Mouse (Mus musculus) limb, embryonic 14.5 days (tissue): Measurements from ENCODE around the gene Lrrfip1. TPM values are rescaled to one million over a fixed set of nuclear protein-coding genes. Genes with fewer than 3 reads are reported as not detected.

Experiments
- ATAC-seq: fragments of 200-750 bp; cut with Nextera tagmentation; 2 replicates; pipeline ENCODE4 v1.8.0; 2017; ENCODE audit warnings: low read depth, moderate number of reproducible peaks, moderate TSS enrichment; ENCODE audit not compliant: low FRiP score
- DNase-seq: peaks from one replicate; pipeline ENCODE4 v3.0.0-alpha.2; 2015; ENCODE audit warnings: low spot score
- H3K27ac ChIP-seq: fragments of 300-500 bp; sonication (generic); replicated peaks from 2 replicates; pipeline ENCODE4 v1.5.1; 2014; ENCODE audit warnings: low read depth, mild to moderate bottlenecking, low read length, moderate library complexity, mixed read lengths
- H3K27me3 ChIP-seq: fragments of 300-500 bp; sonication (generic); 2 replicates; pipeline ENCODE4 v1.6.1; 2014; ENCODE audit warnings: low read length, mixed read lengths; ENCODE audit not compliant: control insufficient read depth, insufficient read depth
- H3K36me3 ChIP-seq: fragments of 300-500 bp; sonication (generic); 2 replicates; pipeline ENCODE4 v1.6.1; 2014; ENCODE audit warnings: mild to moderate bottlenecking, low read length, moderate library complexity, mixed read lengths; ENCODE audit not compliant: control insufficient read depth, insufficient read depth
- H3K4me1 ChIP-seq: fragments of 300-500 bp; sonication (generic); 2 replicates; pipeline ENCODE4 v1.6.1; 2014; ENCODE audit warnings: antibody characterized with exemption, low read length, mixed read lengths; ENCODE audit not compliant: control insufficient read depth, insufficient read depth
- H3K4me2 ChIP-seq: fragments of 300-500 bp; sonication (generic); replicated peaks from 2 replicates; pipeline ENCODE4 v1.6.1; 2014; ENCODE audit warnings: low read depth, mild to moderate bottlenecking, low read length, moderate library complexity; ENCODE audit not compliant: severe bottlenecking
- H3K4me3 ChIP-seq: fragments of 300-500 bp; sonication (generic); replicated peaks from 2 replicates; pipeline ENCODE4 v1.5.1; 2014; ENCODE audit warnings: low read length
- H3K9ac ChIP-seq: fragments of 300-500 bp; sonication (generic); 2 replicates; pipeline ENCODE4 v1.6.1; 2014; ENCODE audit warnings: mild to moderate bottlenecking, low read depth, low read length, moderate library complexity; ENCODE audit not compliant: severe bottlenecking
- H3K9me3 ChIP-seq: fragments of 300-500 bp; sonication (generic); 2 replicates; pipeline ENCODE4 v1.6.1; 2016; ENCODE audit warnings: low read length; ENCODE audit not compliant: control insufficient read depth
- POLR2A ChIP-seq: fragments of 200-500 bp; IDR thresholded peaks from 2 replicates; pipeline ENCODE4 v1.8.0; 2012; ENCODE audit warnings: inconsistent platforms, mild to moderate bottlenecking, moderate library complexity, borderline replicate concordance; ENCODE audit not compliant: insufficient read depth, insufficient read length; ENCODE audit errors: extremely low read depth
- WGBS: fragments of 180-500 bp; shearing (Covaris S2); extraction: QIAGEN DNeasy Blood & Tissue Kit; methylation state at CpG from one replicate; pipeline ENCODE4 v1.1.7; 2014; 5-methylcytosine and 5-hydroxymethylcytosine counted together
- polyA plus RNA-seq, 2 experiments: library from polyadenylated mRNA; depleted of rRNA in 1 of 2; stranded (reverse) in 1 of 2; unstranded in 1 of 2; fragments of >200 nt; fragmentation: Nextera tagmentation in 1 of 2; extraction: Ambion mirVana in 1 of 2; gene quantifications; 2 replicates each; pipeline versions ENCODE4 v1.2.1 to v1.2.3; 2012 to 2014

Gene Lrrfip1
- polyA plus RNA-seq, 2 experiments, result 41.6 to 44.3 TPM

- Histone ChIP-seq H3K4me2 (no peak overlapping the region), H3K27ac (no peak overlapping the region), H3K9me3 (no peaks in the 10 kb centered on the region), H3K4me1 (peaks cover 11% of the 10 kb centered on the region), H3K4me3 (no peak overlapping the region), H3K27me3 (no peaks in the 10 kb centered on the region), H3K9ac (no peak overlapping the region), H3K36me3 (no peaks in the 10 kb centered on the region)
- TF ChIP-seq POLR2A, result no peak
- no peak for ATAC-seq
- DNase-seq, result no peak
- 74% methylated on average over 6 of the region's 6 CpGs for WGBS
Observed at GRCm38 (mm10) chr1:91049296-91049695, 50.8 kb downstream of the Lrrfip1 start.

GRCm38 (mm10) chr1:91051461-91052094 is 53.0 kb downstream of the Lrrfip1 start:
- Histone ChIP-seq H3K27me3 (no peaks in the 10 kb centered on the region), H3K4me3 (no peak overlapping the region), H3K4me2 (no peak overlapping the region), H3K4me1 (peaks cover 19% of the 10 kb centered on the region), H3K9ac (no peak overlapping the region), H3K27ac (no peak overlapping the region), H3K36me3 (no peaks in the 10 kb centered on the region), H3K9me3 (no peaks in the 10 kb centered on the region)
- WGBS, result 39% methylated on average over 8 of the region's 8 CpGs
- no peak for DNase-seq
- no peak for TF ChIP-seq POLR2A
- no peak for ATAC-seq

- Histone ChIP-seq H3K9ac (peak overlapping the region; percentile 52), H3K9me3 (no peaks in the 10 kb centered on the region), H3K36me3 (no peaks in the 10 kb centered on the region), H3K4me1 (peaks cover 19% of the 10 kb centered on the region), H3K27me3 (no peaks in the 10 kb centered on the region), H3K4me2 (peak overlapping the region; percentile 98), H3K27ac (peak overlapping the region; percentile 26; the same call in 1 of the 2 replicates), H3K4me3 (peak overlapping the region; percentile 51)
- DNase-seq (peak; percentile 85), ATAC-seq (peak; percentile 94)
- WGBS, result under 1% methylated on average over 28 of the region's 28 CpGs
- no peak for TF ChIP-seq POLR2A
Observed at GRCm38 (mm10) chr1:91052747-91053181, 54.2 kb downstream of the Lrrfip1 start.

- no peaks in the 10 kb centered on the region for H3K27me3 ChIP-seq
- H3K9me3 ChIP-seq, result no peaks in the 10 kb centered on the region
- H3K4me2 ChIP-seq, result peak overlapping the region; percentile 98
- no peaks in the 10 kb centered on the region for H3K36me3 ChIP-seq
- peak; percentile 75 for DNase-seq
- 1% methylated on average over 36 of the region's 41 CpGs for WGBS
- peak; percentile 74 for ATAC-seq
- peak overlapping the region; percentile 52 for H3K9ac ChIP-seq
- peaks cover 19% of the 10 kb centered on the region for H3K4me1 ChIP-seq
- H3K27ac ChIP-seq, result no peak overlapping the region; the same call in 1 of the 2 replicates
- no peak for TF ChIP-seq POLR2A
- peak overlapping the region; percentile 51 for H3K4me3 ChIP-seq
Observed at GRCm38 (mm10) chr1:91053218-91054073, 54.9 kb downstream of the Lrrfip1 start.

GRCm38 (mm10) chr1:91054074-91054471 is 55.5 kb downstream of the Lrrfip1 start:
- Histone ChIP-seq H3K4me1 (peaks cover 19% of the 10 kb centered on the region), H3K9ac (peak overlapping the region; percentile 52; the same call in 1 of the 2 replicates), H3K4me3 (peak overlapping the region; percentile 51)

More at GRCm38 (mm10) chr1:91054074-91054471, 55.5 kb downstream of the Lrrfip1 start:
- Histone ChIP-seq H3K4me2 (peak overlapping the region; percentile 98), H3K9me3 (no peaks in the 10 kb centered on the region), H3K36me3 (no peaks in the 10 kb centered on the region), H3K27me3 (no peaks in the 10 kb centered on the region), H3K27ac (no peak overlapping the region)
- TF ChIP-seq POLR2A, result no peak
- no peak for ATAC-seq
- 29% methylated on average over 10 of the region's 10 CpGs for WGBS
- DNase-seq, result no peak
